Mouse (Mus musculus): ENCODE data around the gene I830077J02Rik. TPM values are rescaled to one million over a fixed set of nuclear protein-coding genes. Genes with fewer than 3 reads are reported as not detected.

I830077J02Rik gene
- total and polyA plus RNA-seq, 3 experiments = 2.8 to 9.4 TPM; not detected in 1

DNA sequence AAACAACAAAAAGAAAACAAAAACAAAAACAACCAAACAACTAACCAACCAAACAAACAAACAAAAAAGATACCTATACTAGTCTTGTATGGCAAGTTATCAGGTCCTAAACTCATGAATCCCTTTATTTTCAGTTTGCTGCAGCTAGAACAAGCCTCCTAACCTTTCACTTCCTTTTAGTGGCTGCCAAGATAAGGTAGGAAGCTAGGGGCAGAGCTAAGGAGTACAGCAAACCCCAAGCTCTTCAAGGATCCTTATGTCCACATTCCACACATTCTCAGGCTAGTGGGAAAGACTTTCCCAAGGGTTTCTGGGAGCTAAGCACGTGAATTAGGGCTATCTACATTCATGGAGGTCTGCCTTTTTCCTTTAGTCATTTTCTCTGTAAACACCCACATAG is 17.2 kb downstream of the I830077J02Rik start (continued):
- TF ChIP-seq RCOR1 (IDR thresholded peaks at IDR 0.05; ENCODE audit: low read depth, low read length) (peak; percentile 41; the same call in 1 of the 2 replicates), MAFK (IDR thresholded peaks at IDR 0.05; ENCODE audit: borderline replicate concordance, low read depth, low read length) (no peak), MAZ (IDR thresholded peaks at IDR 0.05; ENCODE audit: low read depth, low read length) (no peak), USF2 (IDR thresholded peaks at IDR 0.05; ENCODE audit: borderline replicate concordance in 1 of 2, insufficient read depth in 1 of 2, low read depth in 1 of 2, low read length in 2 of 2) (no peak), ZMIZ1 (IDR thresholded peaks at IDR 0.05; ENCODE audit: low read depth, low read length) (no peak), UBTF (IDR thresholded peaks at IDR 0.05; ENCODE audit: borderline replicate concordance, insufficient read depth, low read depth, low read length) (no peak), NELFE (IDR thresholded peaks at IDR 0.05; ENCODE audit: low read depth, low read length) (no peak), ZKSCAN1 (IDR thresholded peaks at IDR 0.05; ENCODE audit: low read depth, low read length) (no peak), HCFC1 (IDR thresholded peaks at IDR 0.05; ENCODE audit: low read depth, low read length) (no peak), BHLHE40 (IDR thresholded peaks at IDR 0.05; ENCODE audit: borderline replicate concordance, low read depth, low read length) (peak; percentile 27; the same call in 1 of the 2 replicates), SMC3 (IDR thresholded peaks at IDR 0.05; ENCODE audit: low read depth, low read length) (no peak), SIN3A (IDR thresholded peaks at IDR 0.05; ENCODE audit: low read length) (0 out of 2 replicates have a peak, but pooled peaks have one; percentile 29), MXI1 (IDR thresholded peaks at IDR 0.05; ENCODE audit: low read depth, low read length) (no peak), JUND (IDR thresholded peaks at IDR 0.05; ENCODE audit: low read depth, low read length) (no peak), EP300 (IDR thresholded peaks at IDR 0.05; ENCODE audit: low read depth in 1 of 2, low read length in 2 of 2) (peak; percentile 54 to 64; a peak in 3 of 4 replicates), MEF2A (IDR thresholded peaks at IDR 0.05; ENCODE audit: extremely low read depth, insufficient replicate concordance, low read depth, low read length, poor library complexity, severe bottlenecking) (no peak), MYC (IDR thresholded peaks at IDR 0.05; ENCODE audit: low read depth, low read length) (no peak), TCF12 (IDR thresholded peaks at IDR 0.05; ENCODE audit: low read depth, low read length) (no peak), ETS1 (IDR thresholded peaks at IDR 0.05; ENCODE audit: low read depth, low read length) (0 out of 2 replicates have a peak, but pooled peaks have one; percentile 26)

DNA sequence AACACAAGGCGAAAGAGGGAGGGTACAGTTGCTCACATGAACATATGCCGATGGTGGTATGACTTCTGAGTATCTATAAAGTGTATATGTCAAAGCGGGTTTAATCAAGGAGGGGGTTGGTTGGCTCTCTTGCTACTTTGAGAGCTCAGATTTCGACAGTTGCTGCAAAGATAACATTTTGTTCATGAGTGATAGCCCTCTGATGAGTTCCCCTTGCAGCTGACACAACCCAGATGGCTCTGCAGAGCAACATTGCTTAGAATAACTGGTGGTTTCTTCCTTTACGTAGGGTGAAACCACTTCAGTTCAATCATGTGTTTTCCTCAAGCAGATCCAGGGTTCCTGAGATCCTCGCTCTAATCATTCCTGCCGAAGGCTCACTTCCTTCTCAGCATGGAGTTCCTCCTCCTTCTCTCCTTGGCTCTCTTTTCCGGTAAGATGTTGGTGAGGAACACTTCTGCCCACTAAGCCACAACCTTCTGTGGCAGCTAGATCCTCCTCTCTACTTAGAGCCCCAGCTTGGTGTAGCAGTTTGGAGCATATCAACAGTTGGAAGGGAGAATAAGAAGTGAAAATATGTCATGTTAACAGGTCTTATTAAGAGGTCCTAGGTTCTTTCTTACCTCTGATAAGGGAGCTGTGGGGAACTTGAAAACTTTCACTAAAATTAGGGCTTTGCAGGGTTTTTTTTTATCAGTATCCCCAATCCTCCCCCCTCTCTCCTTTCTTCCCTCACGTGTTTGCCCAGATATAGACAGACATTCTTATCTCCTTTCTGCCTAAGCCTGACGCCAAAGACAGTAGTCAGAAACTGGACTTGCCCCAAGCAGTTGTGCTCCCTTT is 18.4 kb downstream of the I830077J02Rik start:
- Histone ChIP-seq H3K9ac (ENCODE audit: control insufficient read depth, low read depth, low read length, poor library complexity, severe bottlenecking) (peak overlapping the region; percentile 3; the same call in 1 of the 2 replicates), H3K36me3 (ENCODE audit: control insufficient read depth in 1 of 2, insufficient read depth in 2 of 2, low read length in 2 of 2) (peaks cover 0 to 56% of the 10 kb centered on the region in 2 experiments; a peak in 2 of 4 replicates), H3K27me3 (ENCODE audit: control insufficient read depth in 1 of 2, insufficient read depth in 2 of 2, low read length in 2 of 2) (no peaks in the 10 kb centered on the region), H3K9me3 (replicated peaks; ENCODE audit: insufficient read depth, low read length) (no peaks in the 10 kb centered on the region), H3K4me3 (ENCODE audit: control insufficient read depth in 1 of 2, insufficient read depth in 1 of 2, low read depth in 2 of 2, low read length in 2 of 2) (peak overlapping the region; percentile 5 to 10; a peak in 3 of 4 replicates), H3K79me2 (ENCODE audit: control insufficient read depth, insufficient read depth, low read length, poor library complexity) (no peaks in the 10 kb centered on the region), H3K27ac (ENCODE audit: control insufficient read depth, low read depth, low read length) (peak overlapping the region; percentile 92), H3K4me1 (ENCODE audit: control insufficient read depth in 1 of 2, insufficient read depth in 2 of 2, low read length in 2 of 2) (peaks cover 37 to 55% of the 10 kb centered on the region in 2 experiments)
- DNase-seq (ENCODE audit: low read depth, low spot score) = peak; percentile 81
- TF ChIP-seq MYB (IDR thresholded peaks at IDR 0.05; ENCODE audit: low read depth, low read length) = peak; percentile 44; the same call in 1 of the 2 replicates
- TF ChIP-seq JUND (IDR thresholded peaks at IDR 0.05; ENCODE audit: low read depth, low read length) = no peak
- TF ChIP-seq POLR2A (IDR thresholded peaks at IDR 0.05; ENCODE audit: control insufficient read depth in 1 of 2, insufficient read depth in 1 of 2, low read depth in 1 of 2, low read length in 2 of 2, poor library complexity in 1 of 2) = no peak
- peak; percentile 66; the same call in 1 of the 2 replicates for TF ChIP-seq MAFK (IDR thresholded peaks at IDR 0.05; ENCODE audit: borderline replicate concordance, low read depth, low read length)
- TF ChIP-seq HCFC1 (IDR thresholded peaks at IDR 0.05; ENCODE audit: low read depth, low read length) = 0 out of 2 replicates have a peak, but pooled peaks have one; percentile 35
- TF ChIP-seq TAL1 (IDR thresholded peaks at IDR 0.05; ENCODE audit: low read length) = peak; percentile 58
- peak; percentile 68 for TF ChIP-seq MAX (IDR thresholded peaks at IDR 0.05; ENCODE audit: low read length)
- peak; percentile 86 for TF ChIP-seq SIN3A (IDR thresholded peaks at IDR 0.05; ENCODE audit: low read length)
- peak; percentile 98 for TF ChIP-seq ETS1 (IDR thresholded peaks at IDR 0.05; ENCODE audit: low read depth, low read length)
- no peak for TF ChIP-seq RAD21 (IDR thresholded peaks at IDR 0.05; ENCODE audit: low read depth, low read length)
- no peak for TF ChIP-seq POLR2AphosphoS2 (IDR thresholded peaks at IDR 0.05; ENCODE audit: low read length)
- TF ChIP-seq MEF2A (IDR thresholded peaks at IDR 0.05; ENCODE audit: extremely low read depth, insufficient replicate concordance, low read depth, low read length, poor library complexity, severe bottlenecking) = peak; percentile 83; the same call in 1 of the 2 replicates
- peak in 1 of 2 experiments; percentile 45; a peak in 1 of 4 replicates for TF ChIP-seq USF2 (IDR thresholded peaks at IDR 0.05; ENCODE audit: borderline replicate concordance in 1 of 2, insufficient read depth in 1 of 2, low read depth in 1 of 2, low read length in 2 of 2)
- no peak for TF ChIP-seq GABPA (IDR thresholded peaks at IDR 0.05; ENCODE audit: low read depth, low read length)
- peak; percentile 96 for TF ChIP-seq RCOR1 (IDR thresholded peaks at IDR 0.05; ENCODE audit: low read depth, low read length)
- TF ChIP-seq ZC3H11A (IDR thresholded peaks at IDR 0.05; ENCODE audit: low read depth, low read length) = no peak
- no peak for TF ChIP-seq POLR2AphosphoS5 (IDR thresholded peaks at IDR 0.05; ENCODE audit: borderline replicate concordance, low read depth, low read length)
- peak; percentile 90 for TF ChIP-seq ZNF384 (IDR thresholded peaks at IDR 0.05; ENCODE audit: low read depth, low read length)
- peak; percentile 100 for TF ChIP-seq BHLHE40 (IDR thresholded peaks at IDR 0.05; ENCODE audit: borderline replicate concordance, low read depth, low read length)
- TF ChIP-seq E2F4 (IDR thresholded peaks at IDR 0.05; ENCODE audit: borderline replicate concordance, low read depth, low read length) = no peak

Measured in MEL (cell line).